Mouse (Mus musculus): ENCODE measurements around the gene Gbp4.
"Not testable (repeated sequence)": the region's sequence is repeated elsewhere in the genome, so short reads cannot be mapped to it uniquely, and the experiment has no call there.

GRCm38 (mm10) chr5:105145731-105146130 lies 6.3 kb upstream of the Gbp4 start:
- TF ChIP-seq CTCF (IDR thresholded peaks at IDR 0.05; ENCODE audit: borderline replicate concordance, insufficient read depth, low read depth, low read length); POLR2A (IDR thresholded peaks at IDR 0.05; ENCODE audit: borderline replicate concordance, insufficient read depth, low read length): not testable (repeated sequence)
